Mouse (Mus musculus) E14TG2a.4 (cell line): ENCODE results near the gene Ctu1.

Experiments
- CTCF ChIP-seq: conservative IDR thresholded peaks from 2 replicates; pipeline ENCODE4 v1.5.1; 2014; ENCODE audit warnings: low read length
- NANOG ChIP-seq: IDR thresholded peaks from 2 replicates; pipeline ENCODE4 v1.6.1; 2014; ENCODE audit warnings: borderline replicate concordance, low read length, mixed read lengths
- POU5F1 ChIP-seq: IDR thresholded peaks from 2 replicates; pipeline ENCODE4 v1.6.1; 2014; ENCODE audit warnings: low read length, borderline replicate concordance

DNA sequence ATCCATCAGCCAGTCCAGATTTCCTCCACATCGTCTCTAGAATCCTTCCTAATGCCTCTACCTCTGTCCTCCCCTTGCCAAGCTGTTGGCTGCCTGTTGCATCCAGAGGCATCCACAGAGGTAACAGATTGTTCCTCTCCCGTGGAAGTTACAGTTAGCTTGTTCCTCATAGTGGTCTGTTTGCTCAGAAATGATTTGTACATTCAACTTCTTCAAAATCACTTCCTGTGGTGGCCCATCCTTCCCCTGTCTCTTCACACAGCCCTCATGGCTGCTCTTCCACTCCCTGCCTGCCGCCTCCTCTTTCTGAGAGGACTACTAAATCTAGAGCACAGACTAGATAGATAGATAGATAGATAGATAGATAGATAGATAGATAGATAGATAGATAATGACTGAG, 17.3 kb upstream of the Ctu1 start:
- TF ChIP-seq CTCF (no peak), NANOG (no peak), POU5F1 (no peak)
